In the genomic region with DNA sequence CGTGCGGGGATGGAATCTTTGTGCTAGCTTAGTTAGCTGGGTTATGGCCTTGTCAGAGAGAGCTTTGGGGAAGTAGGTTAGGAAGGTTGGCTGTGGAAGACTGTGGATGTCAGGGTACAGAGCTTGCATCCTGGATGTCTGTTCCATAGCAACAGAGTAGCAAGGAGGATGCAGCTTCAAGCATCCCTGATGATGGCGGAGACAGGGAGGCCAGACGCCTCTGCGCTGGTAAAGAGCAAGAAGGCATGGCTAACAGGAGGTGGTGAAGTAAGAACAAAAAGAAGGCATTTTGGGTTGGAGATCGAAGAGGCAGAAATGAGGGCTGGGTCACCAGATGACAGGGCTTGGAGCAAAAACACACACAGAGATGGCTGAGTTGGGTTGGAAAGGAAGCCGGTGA, we compare ENCODE assay signal across 19 mouse cellular contexts.
A peak's percentile ranks its signal among the peaks of the same experiment; 100 is the strongest.
DNase-seq lines count a peak whose midpoint lies in the region; ATAC-seq lines count a peak whose summit lies in the region.
"Had no signal": no experiment of that assay in that cellular context is flagged by ENCODE, and none has a peak within 500 bp of the region (broad histone marks: within the 10 kb centered on the region; RNA-seq: fewer than 3 reads in every experiment).

No protein-coding gene starts in this region.

- WGBS in heart, embryonic 11.5 days (ENCODE audit: insufficient replicate concordance), result 41% methylated on average over 7 of the region's 7 CpGs
- WGBS in midbrain, embryonic 15.5 days, result 44% methylated on average over 7 of the region's 7 CpGs
- 39% methylated on average over 7 of the region's 7 CpGs for WGBS in midbrain, embryonic 14.5 days
- WGBS in hindbrain, embryonic 14.5 days, result 37% methylated on average over 7 of the region's 7 CpGs
- WGBS in neural tube, embryonic 15.5 days, result 38% methylated on average over 7 of the region's 7 CpGs

- no peak overlapping the region for H3K4me2 ChIP-seq in heart, embryonic 11.5 days
- H3K4me2 ChIP-seq in midbrain, embryonic 15.5 days, result no peak overlapping the region
- H3K4me2 ChIP-seq in midbrain, embryonic 14.5 days (ENCODE audit: low read length), result no peak overlapping the region
- H3K4me2 ChIP-seq in hindbrain, embryonic 14.5 days (replicated peaks), result no peak overlapping the region
- no peak overlapping the region for H3K4me2 ChIP-seq in neural tube, embryonic 15.5 days

- H3K27me3 ChIP-seq in heart, embryonic 11.5 days (ENCODE audit: control insufficient read depth, insufficient read depth, low read length), result no peaks in the 10 kb centered on the region
- H3K27me3 ChIP-seq in midbrain, embryonic 15.5 days (replicated peaks), result no peaks in the 10 kb centered on the region; the same call in none of the 2 replicates
- no peaks in the 10 kb centered on the region; the same call in 1 of the 2 replicates for H3K27me3 ChIP-seq in midbrain, embryonic 14.5 days (ENCODE audit: control insufficient read depth, insufficient read depth, low read length)
- H3K27me3 ChIP-seq in hindbrain, embryonic 14.5 days (ENCODE audit: control insufficient read depth, insufficient read depth, low read length), result no peaks in the 10 kb centered on the region
- H3K27me3 ChIP-seq in neural tube, embryonic 15.5 days (replicated peaks), result no peaks in the 10 kb centered on the region
- H3K27me3 ChIP-seq: CH12.LX had no signal

- no peak overlapping the region for H3K27ac ChIP-seq in heart, embryonic 11.5 days (ENCODE audit: low read depth, low read length)
- no peak overlapping the region for H3K27ac ChIP-seq in midbrain, embryonic 15.5 days
- H3K27ac ChIP-seq in midbrain, embryonic 14.5 days (replicated peaks; ENCODE audit: low read depth, low read length), result no peak overlapping the region
- no peak overlapping the region for H3K27ac ChIP-seq in hindbrain, embryonic 14.5 days
- H3K27ac ChIP-seq in neural tube, embryonic 15.5 days (replicated peaks), result no peak overlapping the region
- H3K27ac ChIP-seq: gastrocnemius, adult 2 months; kidney, postnatal 0 days had no signal

- H3K9ac ChIP-seq in heart, embryonic 11.5 days (ENCODE audit: low read depth, low read length), result no peak overlapping the region
- H3K9ac ChIP-seq in midbrain, embryonic 15.5 days, result no peak overlapping the region
- no peak overlapping the region for H3K9ac ChIP-seq in midbrain, embryonic 14.5 days (replicated peaks; ENCODE audit: low read length)
- no peak overlapping the region for H3K9ac ChIP-seq in hindbrain, embryonic 14.5 days
- no peak overlapping the region for H3K9ac ChIP-seq in neural tube, embryonic 15.5 days (replicated peaks)

- no peak overlapping the region for H3K4me3 ChIP-seq in heart, embryonic 11.5 days (ENCODE audit: low read depth, low read length)
- no peak overlapping the region for H3K4me3 ChIP-seq in midbrain, embryonic 15.5 days
- H3K4me3 ChIP-seq in midbrain, embryonic 14.5 days (replicated peaks; ENCODE audit: low read depth, low read length), result no peak overlapping the region
- no peak overlapping the region for H3K4me3 ChIP-seq in hindbrain, embryonic 14.5 days (replicated peaks; ENCODE audit: low read length)
- no peak overlapping the region for H3K4me3 ChIP-seq in neural tube, embryonic 15.5 days (replicated peaks)
- H3K4me3 ChIP-seq: gastrocnemius, adult 2 months had no signal

- H3K9me3 ChIP-seq in heart, embryonic 11.5 days (replicated peaks; ENCODE audit: control insufficient read depth, low read length), result no peaks in the 10 kb centered on the region
- H3K9me3 ChIP-seq in midbrain, embryonic 15.5 days, result no peaks in the 10 kb centered on the region
- no peaks in the 10 kb centered on the region for H3K9me3 ChIP-seq in midbrain, embryonic 14.5 days (ENCODE audit: control insufficient read depth, low read length)
- no peaks in the 10 kb centered on the region for H3K9me3 ChIP-seq in hindbrain, embryonic 14.5 days (ENCODE audit: control insufficient read depth, low read length)
- H3K9me3 ChIP-seq in neural tube, embryonic 15.5 days (replicated peaks), result no peaks in the 10 kb centered on the region

- peak; percentile 30 for DNase-seq in heart, adult 11 months
- DNase-seq in midbrain, embryonic 14.5 days, result no peak
- DNase-seq in hindbrain, embryonic 14.5 days (ENCODE audit: low spot score), result no peak
- DNase-seq in Muller cell, postnatal 12 days (ENCODE audit: inconsistent ontology term), result no peak
- DNase-seq in gastrocnemius, adult 8-10 months (ENCODE audit: low spot score in 2 of 2), result no peak
- DNase-seq: cerebellum, adult 18-20 months; gastrocnemius, adult 2 months; heart, adult 18-20 months; heart, postnatal 36 days; liver; right cerebral cortex, adult 18-20 months; thymus, postnatal 14 days had no signal

- no peak for ATAC-seq in heart, embryonic 11.5 days (replicated peaks; ENCODE audit: insufficient number of reproducible peaks, low FRiP score, low TSS enrichment)
- peak; percentile 65 for ATAC-seq in midbrain, embryonic 15.5 days (replicated peaks)
- no peak for ATAC-seq in midbrain, embryonic 14.5 days (ENCODE audit: low FRiP score, low TSS enrichment)
- ATAC-seq in hindbrain, embryonic 14.5 days (ENCODE audit: low FRiP score), result peak; percentile 47; the same call in 1 of the 2 replicates
- 0 out of 2 replicates have a peak, but pooled peaks have one; percentile 7 for ATAC-seq in neural tube, embryonic 15.5 days (ENCODE audit: low FRiP score)
- ATAC-seq: intestine, postnatal 0 days; lung, postnatal 0 days had no signal

- no peaks in the 10 kb centered on the region for H3K4me1 ChIP-seq in heart, embryonic 11.5 days (ENCODE audit: control insufficient read depth, insufficient read depth, low read length)
- H3K4me1 ChIP-seq in midbrain, embryonic 15.5 days, result no peaks in the 10 kb centered on the region
- no peaks in the 10 kb centered on the region for H3K4me1 ChIP-seq in midbrain, embryonic 14.5 days (ENCODE audit: control insufficient read depth, insufficient read depth, low read length)
- no peaks in the 10 kb centered on the region; the same call in 1 of the 2 replicates for H3K4me1 ChIP-seq in hindbrain, embryonic 14.5 days (replicated peaks; ENCODE audit: control insufficient read depth, insufficient read depth, low read length)
- H3K4me1 ChIP-seq in neural tube, embryonic 15.5 days, result 0 out of 2 replicates have a peak, but pooled peaks cover 5% of the 10 kb centered on the region

- H3K36me3 ChIP-seq in heart, embryonic 11.5 days (ENCODE audit: control insufficient read depth, insufficient read depth, low read length), result no peaks in the 10 kb centered on the region
- no peaks in the 10 kb centered on the region for H3K36me3 ChIP-seq in midbrain, embryonic 15.5 days (replicated peaks)
- H3K36me3 ChIP-seq in midbrain, embryonic 14.5 days (ENCODE audit: control insufficient read depth, insufficient read depth, low read length), result no peaks in the 10 kb centered on the region
- H3K36me3 ChIP-seq in hindbrain, embryonic 14.5 days (replicated peaks; ENCODE audit: control insufficient read depth, insufficient read depth), result no peaks in the 10 kb centered on the region
- H3K36me3 ChIP-seq in neural tube, embryonic 15.5 days, result no peaks in the 10 kb centered on the region

Comparison
In these comparisons a context has a peak if more than half of its experiments do, and no peak if none do; other contexts are left out.
1. ATAC-seq: peak in midbrain, embryonic 15.5 days (single experiment), hindbrain, embryonic 14.5 days (single experiment) and neural tube, embryonic 15.5 days (single experiment); none in heart, embryonic 11.5 days (single experiment) and midbrain, embryonic 14.5 days (single experiment).